Mouse (Mus musculus) embryonic facial prominence, embryonic 12.5 days (tissue): ENCODE data around the gene Prkar2b. TPM values are rescaled to one million over a fixed set of nuclear protein-coding genes. Genes with fewer than 3 reads are reported as not detected.

Experiments used
- ATAC-seq: fragments of 200-750 bp; cut with Nextera tagmentation; 2 replicates; pipeline ENCODE4 v1.8.0; 2017; ENCODE audit not compliant: insufficient number of reproducible peaks, insufficient read depth, low FRiP score, low TSS enrichment
- H3K27ac ChIP-seq: fragments of 300-500 bp; sonication (generic); 2 replicates; pipeline ENCODE4 v1.5.1; 2016; ENCODE audit warnings: mild to moderate bottlenecking
- H3K27me3 ChIP-seq: fragments of 300-500 bp; sonication (generic); 2 replicates; pipeline ENCODE4 v1.6.1; 2016; ENCODE audit warnings: mild to moderate bottlenecking, moderate library complexity
- H3K36me3 ChIP-seq: fragments of 300-500 bp; sonication (generic); 2 replicates; pipeline ENCODE4 v1.6.1; 2016; ENCODE audit warnings: mild to moderate bottlenecking
- H3K4me1 ChIP-seq: fragments of 300-500 bp; sonication (generic); 2 replicates; pipeline ENCODE4 v1.6.1; 2016
- H3K4me2 ChIP-seq: fragments of 300-500 bp; sonication (generic); replicated peaks from 2 replicates; pipeline ENCODE4 v1.6.1; 2016; ENCODE audit warnings: mild to moderate bottlenecking, moderate library complexity
- H3K4me3 ChIP-seq: fragments of 300-500 bp; sonication (generic); 2 replicates; pipeline ENCODE4 v1.5.1; 2016; ENCODE audit warnings: mild to moderate bottlenecking
- H3K9ac ChIP-seq: fragments of 300-500 bp; sonication (generic); 2 replicates; pipeline ENCODE4 v1.6.1; 2016; ENCODE audit warnings: mild to moderate bottlenecking, moderate library complexity
- H3K9me3 ChIP-seq: fragments of 300-500 bp; sonication (generic); 2 replicates; pipeline ENCODE4 v1.6.1; 2016; ENCODE audit warnings: mild to moderate bottlenecking, moderate library complexity
- WGBS: fragments of 180-500 bp; shearing (Covaris S2); methylation state at CpG from one replicate; pipeline ENCODE4 v1.1.7; 2016; 5-methylcytosine and 5-hydroxymethylcytosine counted together
- polyA plus RNA-seq: library from polyadenylated mRNA; unstranded; fragments of >200 nt; fragmentation: Nextera tagmentation; extraction: Ambion mirVana; gene quantifications from 2 replicates; pipeline ENCODE4 v1.2.1, GENCODE M21; 2016

The Prkar2b gene
- polyA plus RNA-seq, 1 experiment from 2014 or later = 49.0 TPM

DNA sequence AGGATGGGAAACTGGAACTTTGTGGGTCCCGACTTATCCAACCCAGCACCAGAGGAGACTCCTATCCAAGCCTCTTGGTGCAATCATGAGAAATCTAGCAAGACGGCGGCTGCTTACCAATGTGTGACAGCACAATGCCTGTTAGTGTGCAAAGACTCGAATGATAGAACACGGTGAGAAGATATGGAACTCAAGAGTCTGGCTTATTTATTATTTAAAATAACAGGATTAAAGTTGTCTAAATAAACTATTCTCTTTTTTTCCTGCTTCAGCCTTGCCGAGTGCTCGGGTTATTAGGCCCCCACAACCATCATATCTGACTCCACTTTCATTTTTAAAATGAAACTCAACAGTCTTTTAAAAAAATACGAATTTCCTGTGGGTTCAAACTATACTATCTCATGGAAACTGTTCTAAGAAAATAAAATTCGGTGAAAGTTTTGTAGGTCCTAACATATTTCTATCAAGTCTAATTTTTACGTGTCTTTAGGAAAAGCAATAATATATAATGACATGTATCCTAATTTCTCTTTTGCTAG is 54.6 kb downstream of the Prkar2b start:
- Histone ChIP-seq H3K9ac (no peak overlapping the region), H3K4me2 (no peak overlapping the region), H3K4me1 (peaks cover 8% of the 10 kb centered on the region), H3K36me3 (no peaks in the 10 kb centered on the region), H3K9me3 (no peaks in the 10 kb centered on the region), H3K27ac (no peak overlapping the region), H3K4me3 (no peak overlapping the region), H3K27me3 (no peaks in the 10 kb centered on the region)
- no peak for ATAC-seq
- WGBS = 83% methylated on average over 10 of the region's 10 CpGs

DNA sequence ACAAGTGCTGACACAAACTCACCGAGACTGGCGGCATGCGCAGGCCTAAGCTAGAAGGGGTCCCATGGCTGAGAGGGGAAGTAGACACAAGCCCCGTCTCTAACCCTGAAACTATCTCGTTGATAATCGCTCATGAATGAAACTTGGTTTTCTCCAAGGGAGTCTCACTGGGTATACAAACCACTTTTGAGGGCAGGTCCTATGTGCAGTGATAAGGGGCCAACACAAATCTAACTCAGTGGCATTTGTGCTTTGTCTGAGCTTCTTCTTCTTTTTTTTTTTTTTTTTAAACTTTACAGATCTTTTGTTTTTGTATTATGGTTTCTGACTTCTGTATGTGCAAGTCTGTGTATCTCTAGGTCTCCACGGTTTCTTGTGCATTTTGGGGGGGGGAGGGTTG is 60.6 kb downstream of the Prkar2b start:
- Histone ChIP-seq H3K9me3 (no peaks in the 10 kb centered on the region), H3K4me3 (no peak overlapping the region), H3K4me1 (no peaks in the 10 kb centered on the region), H3K36me3 (no peaks in the 10 kb centered on the region), H3K9ac (no peak overlapping the region), H3K4me2 (no peak overlapping the region), H3K27ac (no peak overlapping the region), H3K27me3 (no peaks in the 10 kb centered on the region)
- 85% methylated on average over 7 of the region's 7 CpGs for whole genome bisulfite sequencing
- ATAC-seq = no peak

DNA sequence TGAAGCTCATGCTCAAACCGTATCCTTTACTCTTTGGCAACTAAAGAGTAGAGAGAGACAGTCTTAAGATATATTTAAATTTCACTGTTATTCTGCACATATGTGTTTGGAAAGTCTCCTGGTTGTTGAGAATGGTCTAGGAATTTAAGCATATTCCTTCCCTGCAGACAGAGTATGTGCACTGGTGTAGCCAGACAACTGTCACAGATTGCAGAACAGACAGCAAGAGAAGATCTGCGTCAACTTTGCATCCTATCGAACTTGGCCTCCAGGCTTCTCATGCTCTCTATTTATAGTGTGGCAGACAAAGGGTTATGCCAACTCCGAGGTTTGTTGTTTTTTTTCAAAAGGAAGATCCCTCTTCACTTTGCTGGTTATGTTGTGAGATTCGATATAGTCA is 62.4 kb downstream of the Prkar2b start:
- H3K27ac ChIP-seq = no peak overlapping the region
- 74% methylated on average over 5 of the region's 5 CpGs for WGBS
- H3K9ac ChIP-seq = no peak overlapping the region
- H3K9me3 ChIP-seq = no peaks in the 10 kb centered on the region
- no peaks in the 10 kb centered on the region for H3K36me3 ChIP-seq
- ATAC-seq = no peak
- H3K27me3 ChIP-seq = no peaks in the 10 kb centered on the region
- H3K4me3 ChIP-seq = no peak overlapping the region
- H3K4me1 ChIP-seq = no peaks in the 10 kb centered on the region
- no peak overlapping the region for H3K4me2 ChIP-seq

DNA sequence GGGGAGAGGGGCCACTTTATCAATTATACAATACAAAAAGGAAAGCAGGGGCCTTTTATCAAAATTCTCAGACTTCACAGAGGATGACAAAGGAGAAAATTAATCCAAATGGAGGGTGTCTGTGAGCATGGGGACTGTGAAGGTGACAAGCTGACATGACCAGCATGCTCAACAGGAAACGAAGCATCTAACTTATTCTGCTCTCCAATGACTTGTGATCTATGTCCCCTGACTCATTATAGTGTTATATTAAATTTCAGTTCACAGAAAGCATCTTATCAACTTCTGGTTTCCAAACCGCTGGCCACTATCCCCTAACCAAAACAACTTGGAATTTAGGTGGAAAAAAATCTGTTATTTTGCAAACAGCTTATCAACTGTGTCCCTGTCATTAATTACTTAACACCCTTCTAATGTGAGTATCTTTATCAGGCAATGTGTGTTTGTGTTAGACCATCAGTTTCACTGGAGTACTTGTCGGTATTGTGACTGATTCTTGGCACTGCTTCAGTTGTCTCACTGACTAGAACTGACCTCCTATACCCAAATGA is 63.7 kb downstream of the Prkar2b start:
- H3K4me1 ChIP-seq = no peaks in the 10 kb centered on the region
- no peaks in the 10 kb centered on the region for H3K27me3 ChIP-seq
- no peak overlapping the region for H3K9ac ChIP-seq
- no peak overlapping the region for H3K4me3 ChIP-seq
- no peaks in the 10 kb centered on the region for H3K36me3 ChIP-seq
- H3K4me2 ChIP-seq = no peak overlapping the region
- H3K27ac ChIP-seq = no peak overlapping the region
- 75% methylated on average over 3 of the region's 3 CpGs for WGBS
- no peaks in the 10 kb centered on the region for H3K9me3 ChIP-seq
- ATAC-seq = no peak

DNA sequence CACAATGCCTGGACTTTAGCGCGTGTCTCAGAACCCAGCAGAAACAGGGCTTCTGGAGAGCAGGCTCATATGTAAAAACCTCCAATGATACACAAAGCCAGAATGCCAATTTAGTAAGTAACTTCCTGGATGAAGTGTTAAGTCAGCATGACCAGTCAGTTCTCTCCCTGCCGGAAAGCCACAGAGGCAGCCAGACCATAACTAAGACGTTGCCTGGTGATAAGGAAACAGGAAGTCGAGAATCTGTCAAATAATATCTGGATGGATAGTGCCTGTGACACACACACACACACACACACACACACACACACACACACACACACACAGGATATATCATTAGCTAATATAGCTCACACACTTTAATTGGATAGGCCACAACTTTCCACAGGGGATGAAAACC is 64.2 kb downstream of the Prkar2b start:
- ATAC-seq = no peak
- Histone ChIP-seq H3K4me3 (no peak overlapping the region), H3K27me3 (no peaks in the 10 kb centered on the region), H3K4me2 (no peak overlapping the region), H3K4me1 (no peaks in the 10 kb centered on the region), H3K27ac (no peak overlapping the region), H3K36me3 (no peaks in the 10 kb centered on the region), H3K9ac (no peak overlapping the region), H3K9me3 (no peaks in the 10 kb centered on the region)
- WGBS = 77% methylated on average over 5 of the region's 5 CpGs

DNA sequence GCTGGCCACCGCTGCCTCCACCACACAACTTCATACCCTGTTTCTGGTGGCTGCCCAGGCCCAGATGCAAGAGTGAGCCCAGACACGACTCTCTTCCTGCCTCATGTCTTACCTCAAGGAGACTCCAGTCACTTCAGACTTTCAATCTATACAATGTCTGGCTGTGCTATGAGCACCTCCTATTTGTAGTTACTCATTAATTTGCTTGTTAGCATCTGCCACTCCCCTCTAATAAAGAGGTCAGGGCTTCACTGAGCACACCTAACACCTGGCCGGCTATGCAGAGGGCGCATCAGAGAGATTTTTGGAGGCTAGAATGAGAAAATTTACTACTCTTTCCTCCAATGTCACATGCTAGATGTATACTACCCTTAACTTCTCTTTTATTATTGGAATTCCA is 70.5 kb downstream of the Prkar2b start:
- no peak overlapping the region for H3K27ac ChIP-seq
- no peaks in the 10 kb centered on the region for H3K27me3 ChIP-seq
- 88% methylated on average over 4 of the region's 4 CpGs for WGBS
- H3K4me3 ChIP-seq = no peak overlapping the region
- no peaks in the 10 kb centered on the region for H3K9me3 ChIP-seq
- ATAC-seq = no peak
- H3K9ac ChIP-seq = no peak overlapping the region
- H3K4me2 ChIP-seq = no peak overlapping the region
- 0 out of 2 replicates have a peak, but pooled peaks cover 3% of the 10 kb centered on the region for H3K4me1 ChIP-seq
- H3K36me3 ChIP-seq = 0 out of 2 replicates have a peak, but pooled peaks cover 3% of the 10 kb centered on the region

DNA sequence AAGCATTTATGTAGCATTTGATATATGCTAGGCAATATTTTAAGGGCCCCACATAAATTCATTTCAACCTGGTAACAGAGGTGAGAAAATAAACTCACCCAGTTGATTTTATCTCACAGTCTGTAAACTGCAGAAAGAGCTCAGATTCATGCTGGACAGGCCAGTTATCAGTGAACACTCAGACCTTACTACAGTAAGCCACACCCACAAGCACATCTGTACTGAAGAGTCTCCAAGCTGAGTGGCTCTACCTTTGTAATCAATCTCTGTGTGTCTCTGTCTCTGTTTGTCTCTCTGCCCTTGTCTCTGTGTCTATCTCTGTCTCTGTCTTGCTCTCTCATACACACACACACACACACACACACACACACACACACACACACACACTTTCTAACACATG is 71.4 kb downstream of the Prkar2b start:
- Histone ChIP-seq H3K36me3 (0 out of 2 replicates have a peak, but pooled peaks cover 3% of the 10 kb centered on the region), H3K4me1 (peaks cover 4% of the 10 kb centered on the region; the same call in 1 of the 2 replicates), H3K27ac (no peak overlapping the region), H3K9me3 (no peaks in the 10 kb centered on the region), H3K9ac (no peak overlapping the region), H3K27me3 (no peaks in the 10 kb centered on the region), H3K4me3 (no peak overlapping the region), H3K4me2 (no peak overlapping the region)
- ATAC-seq = no peak

DNA sequence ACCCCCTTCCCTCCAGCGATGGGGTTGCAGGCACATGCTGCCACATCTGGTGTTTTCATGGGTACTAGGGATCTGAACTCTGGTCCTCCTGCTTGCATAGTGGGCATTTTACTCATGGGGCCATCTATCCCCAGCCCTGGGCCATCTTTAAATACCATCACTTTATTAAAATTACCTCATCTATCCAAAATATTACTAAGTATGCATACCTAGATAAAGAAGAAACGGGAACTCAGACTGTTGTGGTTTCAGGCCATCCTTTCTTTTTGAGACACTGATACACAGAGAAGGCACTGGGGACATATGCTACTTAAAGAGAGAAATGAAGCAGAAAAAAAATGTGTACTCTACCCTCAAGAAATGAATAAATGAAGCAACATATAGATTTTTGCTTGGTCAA is 74.6 kb downstream of the Prkar2b start:
- ATAC-seq = no peak
- Histone ChIP-seq H3K4me3 (no peak overlapping the region), H3K4me2 (no peak overlapping the region), H3K9ac (no peak overlapping the region), H3K4me1 (peaks cover 9% of the 10 kb centered on the region; the same call in 1 of the 2 replicates), H3K36me3 (no peaks in the 10 kb centered on the region), H3K27ac (no peak overlapping the region), H3K9me3 (no peaks in the 10 kb centered on the region), H3K27me3 (no peaks in the 10 kb centered on the region)
- 91% methylated on average over 2 of the region's 2 CpGs for WGBS

DNA sequence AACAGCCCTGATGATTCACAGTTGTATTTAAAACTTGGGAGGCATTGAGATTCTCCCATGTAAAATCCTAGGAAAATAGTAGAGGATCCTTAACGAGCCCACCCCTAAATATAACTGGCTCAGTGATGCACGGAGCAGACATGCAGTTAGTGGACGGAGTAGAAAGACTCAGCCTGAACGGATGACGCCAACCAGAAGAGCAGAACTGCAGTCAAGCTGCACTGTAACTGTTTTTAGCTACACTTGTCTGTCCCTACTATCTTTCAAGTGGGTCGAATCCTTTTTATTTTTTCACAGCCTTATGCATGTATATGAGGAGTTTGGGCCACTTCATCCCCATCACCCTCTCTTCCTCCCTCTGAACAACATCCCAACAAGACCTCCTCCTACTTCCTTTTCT is 75.4 kb downstream of the Prkar2b start:
- no peaks in the 10 kb centered on the region for H3K9me3 ChIP-seq
- WGBS = 90% methylated on average over 6 of the region's 6 CpGs
- peaks cover 9% of the 10 kb centered on the region; the same call in 1 of the 2 replicates for H3K4me1 ChIP-seq
- H3K27ac ChIP-seq = no peak overlapping the region
- no peaks in the 10 kb centered on the region for H3K27me3 ChIP-seq
- ATAC-seq = no peak
- no peak overlapping the region for H3K9ac ChIP-seq
- no peak overlapping the region for H3K4me3 ChIP-seq
- H3K4me2 ChIP-seq = no peak overlapping the region
- no peaks in the 10 kb centered on the region for H3K36me3 ChIP-seq

DNA sequence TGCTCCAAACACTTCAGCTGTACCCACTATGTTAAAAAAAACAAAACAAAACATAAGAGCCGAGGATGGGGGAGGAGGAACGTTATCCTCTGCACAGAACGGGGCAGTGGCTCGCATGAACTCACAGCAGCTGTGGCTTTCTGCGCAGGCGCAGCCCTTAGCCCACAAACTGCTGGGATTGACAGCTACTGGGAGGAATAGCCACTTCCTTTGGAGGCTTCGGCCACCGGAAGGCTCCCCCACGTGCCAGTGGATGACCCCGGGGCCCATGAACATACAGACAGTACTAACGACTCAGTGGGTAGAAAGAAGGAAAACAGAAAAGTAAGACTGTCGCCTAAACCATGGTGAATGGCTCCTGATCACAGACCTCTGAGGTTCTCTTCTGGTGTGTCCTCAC is 76.4 kb downstream of the Prkar2b start:
- Histone ChIP-seq H3K4me2 (no peak overlapping the region), H3K36me3 (no peaks in the 10 kb centered on the region), H3K27ac (no peak overlapping the region), H3K9me3 (no peaks in the 10 kb centered on the region), H3K27me3 (no peaks in the 10 kb centered on the region), H3K4me3 (no peak overlapping the region), H3K4me1 (peaks cover 6% of the 10 kb centered on the region; the same call in 1 of the 2 replicates), H3K9ac (no peak overlapping the region)
- WGBS = 56% methylated on average over 12 of the region's 12 CpGs
- no peak for ATAC-seq

DNA sequence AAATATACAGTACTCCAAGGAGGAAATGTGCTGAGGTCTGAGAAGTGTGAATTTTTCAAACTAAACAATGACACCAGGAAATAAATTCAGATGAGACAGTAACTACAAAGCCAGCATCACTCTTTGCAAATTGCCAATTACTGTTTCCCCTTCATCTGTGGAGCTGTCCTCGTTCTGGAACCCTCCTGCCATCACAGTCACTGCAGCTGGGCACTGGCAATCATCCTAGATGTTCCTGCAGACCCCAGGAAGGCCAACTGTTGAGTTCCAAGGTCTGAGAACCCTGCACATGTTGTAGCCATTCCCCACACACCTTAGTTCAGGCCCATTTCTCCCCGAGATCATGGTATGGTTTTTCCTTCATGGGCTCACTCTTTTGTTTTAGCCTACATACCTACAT is 76.9 kb downstream of the Prkar2b start:
- Histone ChIP-seq H3K9me3 (no peaks in the 10 kb centered on the region), H3K4me1 (peaks cover 6% of the 10 kb centered on the region; the same call in 1 of the 2 replicates), H3K27ac (no peak overlapping the region), H3K9ac (no peak overlapping the region), H3K4me3 (no peak overlapping the region), H3K36me3 (no peaks in the 10 kb centered on the region), H3K27me3 (no peaks in the 10 kb centered on the region), H3K4me2 (no peak overlapping the region)
- WGBS = 49% methylated on average over 2 of the region's 2 CpGs
- ATAC-seq = no peak

DNA sequence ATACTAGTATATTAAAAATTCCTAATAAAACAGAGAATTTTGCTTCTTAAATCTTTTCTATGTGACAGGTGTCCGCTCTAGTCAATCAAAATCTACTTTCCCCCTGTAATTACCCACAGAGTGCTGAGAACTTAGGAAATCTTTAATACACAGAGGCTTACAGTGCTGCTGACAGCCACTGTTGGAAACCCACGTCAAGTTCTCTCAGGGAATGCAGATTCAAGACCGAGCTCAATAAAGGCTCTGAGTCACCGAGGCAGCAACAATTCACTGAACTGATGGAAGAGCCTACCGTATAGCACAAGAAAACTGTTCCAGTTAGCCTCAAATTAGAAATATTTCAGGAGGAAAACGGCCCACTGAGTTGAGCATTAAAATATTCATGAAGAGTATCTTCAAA is 77.3 kb downstream of the Prkar2b start:
- Histone ChIP-seq H3K9me3 (no peaks in the 10 kb centered on the region), H3K27me3 (no peaks in the 10 kb centered on the region), H3K27ac (no peak overlapping the region), H3K4me3 (no peak overlapping the region), H3K4me1 (peaks cover 6% of the 10 kb centered on the region; the same call in 1 of the 2 replicates), H3K4me2 (no peak overlapping the region), H3K9ac (no peak overlapping the region), H3K36me3 (no peaks in the 10 kb centered on the region)
- ATAC-seq = no peak
- WGBS = 66% methylated on average over 6 of the region's 6 CpGs
